In the genomic region with DNA sequence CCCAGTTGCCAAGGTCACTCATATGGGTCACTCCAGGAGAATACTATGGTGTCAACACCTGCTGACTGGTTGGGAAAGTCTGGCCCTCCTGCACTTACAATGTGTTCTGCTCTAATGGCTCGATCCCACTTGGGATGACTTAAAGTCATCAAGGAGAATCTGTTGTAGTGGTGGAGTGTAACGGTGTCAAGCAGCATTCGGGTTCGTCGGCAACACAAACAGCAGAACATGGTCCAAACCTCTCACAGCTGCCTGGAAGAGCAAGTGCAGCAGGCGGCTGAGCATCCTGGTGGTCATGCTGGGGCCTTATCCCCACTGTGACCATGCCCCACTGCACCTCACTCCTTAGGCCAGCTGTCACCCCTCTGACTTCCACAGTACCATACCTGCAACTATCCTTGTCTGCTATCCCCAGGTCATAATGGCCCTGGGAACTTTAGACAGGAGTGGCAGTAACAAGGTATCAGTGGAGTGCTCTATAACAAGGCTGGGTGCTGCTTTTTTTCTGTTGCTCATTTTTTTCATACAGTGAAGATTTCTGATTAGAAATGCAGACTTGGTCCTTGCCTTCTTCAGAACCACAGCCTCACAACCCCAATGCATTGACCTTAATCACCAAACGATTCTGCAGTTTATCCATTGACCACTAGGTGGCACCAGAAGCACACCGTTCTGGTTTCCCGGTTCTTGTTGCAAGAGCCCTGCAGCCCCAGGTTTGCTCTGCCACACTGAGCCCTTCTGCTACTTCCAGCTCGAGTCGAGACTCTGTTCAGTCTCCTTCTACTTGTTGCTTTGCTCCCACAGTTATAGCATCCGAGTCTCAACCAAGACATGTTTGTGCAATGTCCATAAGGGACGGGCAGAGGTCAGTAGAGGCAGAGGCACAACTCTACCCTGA, we compare ENCODE assay signal across 9 mouse cellular contexts. TPM values are rescaled to one million over a fixed set of nuclear protein-coding genes. Genes with fewer than 3 reads are reported as not detected.
DNase-seq lines count a peak whose midpoint lies in the region; ATAC-seq lines count a peak whose summit lies in the region.
"Had no signal": no experiment of that assay in that cellular context is flagged by ENCODE, and none has a peak within 500 bp of the region (broad histone marks: within the 10 kb centered on the region; RNA-seq: fewer than 3 reads in every experiment).

No protein-coding gene starts in this region.

- H3K36me3 ChIP-seq in kidney, embryonic 14.5 days (ENCODE audit: control insufficient read depth, insufficient read depth, low read length) = peaks cover 66% of the 10 kb centered on the region
- H3K36me3 ChIP-seq in limb, embryonic 13.5 days = peaks cover 86% of the 10 kb centered on the region

- 0 out of 2 replicates have a peak, but pooled peaks have one; percentile 14 for ATAC-seq in kidney, embryonic 14.5 days (ENCODE audit: low FRiP score, low TSS enrichment)
- 0 out of 2 replicates have a peak, but pooled peaks have one; percentile 14 for ATAC-seq in limb, embryonic 13.5 days (ENCODE audit: low FRiP score, low read depth)
- ATAC-seq in monocyte, adult 5-6 weeks (replicated peaks; ENCODE audit: insufficient number of reproducible peaks, low FRiP score, low TSS enrichment, poor library complexity, severe bottlenecking) = peak; percentile 79

- no peak overlapping the region for H3K27ac ChIP-seq in kidney, embryonic 14.5 days (ENCODE audit: low read depth, low read length)
- no peak overlapping the region for H3K27ac ChIP-seq in limb, embryonic 13.5 days
- H3K27ac ChIP-seq: embryonic facial prominence, embryonic 12.5 days had no signal

- no peaks in the 10 kb centered on the region for H3K27me3 ChIP-seq in kidney, embryonic 14.5 days (ENCODE audit: control insufficient read depth, insufficient read depth, low read length)
- no peaks in the 10 kb centered on the region for H3K27me3 ChIP-seq in limb, embryonic 13.5 days
- H3K27me3 ChIP-seq: embryonic facial prominence, embryonic 12.5 days had no signal

- H3K4me3 ChIP-seq in kidney, embryonic 14.5 days (ENCODE audit: low read length) = no peak overlapping the region
- H3K4me3 ChIP-seq in limb, embryonic 13.5 days = no peak overlapping the region
- H3K4me3 ChIP-seq: embryonic facial prominence, embryonic 12.5 days had no signal

- H3K4me1 ChIP-seq in kidney, embryonic 14.5 days (ENCODE audit: control insufficient read depth, insufficient read depth, low read length) = no peaks in the 10 kb centered on the region
- H3K4me1 ChIP-seq in limb, embryonic 13.5 days = no peaks in the 10 kb centered on the region
- H3K4me1 ChIP-seq: embryonic facial prominence, embryonic 12.5 days had no signal

- H3K4me2 ChIP-seq in kidney, embryonic 14.5 days (replicated peaks; ENCODE audit: low read depth, low read length) = no peak overlapping the region
- no peak overlapping the region for H3K4me2 ChIP-seq in limb, embryonic 13.5 days (replicated peaks)
- H3K4me2 ChIP-seq: embryonic facial prominence, embryonic 12.5 days had no signal

- H3K9ac ChIP-seq in kidney, embryonic 14.5 days (ENCODE audit: low read depth, low read length) = no peak overlapping the region
- H3K9ac ChIP-seq in limb, embryonic 13.5 days = no peak overlapping the region
- H3K9ac ChIP-seq: embryonic facial prominence, embryonic 12.5 days had no signal

- H3K9me3 ChIP-seq in kidney, embryonic 14.5 days (ENCODE audit: control insufficient read depth, low read length) = no peaks in the 10 kb centered on the region
- no peaks in the 10 kb centered on the region for H3K9me3 ChIP-seq in limb, embryonic 13.5 days
- H3K9me3 ChIP-seq: embryonic facial prominence, embryonic 12.5 days had no signal

- DNase-seq in B cell, adult 2 months = peak; percentile 79 to 81
- peak; percentile 61 for DNase-seq in adrenal gland, adult 8-10 months
- DNase-seq in embryo, embryonic 10.5 days (ENCODE audit: low spot score) = peak; percentile 92
- DNase-seq in gastrocnemius, postnatal 4 days (ENCODE audit: low spot score in 2 of 2) = peak; percentile 37 to 69
- DNase-seq in spleen, postnatal 36 days (ENCODE audit: low spot score in 2 of 2) = peak; percentile 40 to 61

- 60% methylated on average over 13 of the region's 13 CpGs for WGBS in kidney, embryonic 14.5 days
- 59% methylated on average over 13 of the region's 13 CpGs for WGBS in limb, embryonic 13.5 days

RNA-seq across cellular contexts. Expression of gene Slc6a3, which starts 23.5 kb away (rescaled TPM):
- under 1 TPM in 1 of 4 experiments, not detected in 3; 0.15 TPM for total RNA-seq in adrenal gland, adult 8-10 months (2022)
- not detected for total RNA-seq in gastrocnemius, postnatal 4 days (2021)
- polyA plus RNA-seq in kidney, embryonic 14.5 days (2014; fragmentation: Nextera tagmentation; extraction: Ambion mirVana) = not detected in 2 replicates
- 0.11 and 0.13 TPM in 2 replicates for polyA plus RNA-seq in limb, embryonic 13.5 days (2015; fragmentation: Nextera tagmentation; extraction: Ambion mirVana)
- not detected in 3 replicates for total RNA-seq in monocyte, adult 5-6 weeks (2017)

RNA-seq across cellular contexts. Expression of gene Lpcat1, which starts 46.0 kb away (rescaled TPM):
- 10 to 100 TPM; 16.2 to 26.5 (median 20.5) TPM for total RNA-seq in adrenal gland, adult 8-10 months (2022)
- 10 to 100 TPM; 17.8 to 19.0 TPM for total RNA-seq in gastrocnemius, postnatal 4 days (2021)
- 39.8 and 45.0 TPM in 2 replicates for polyA plus RNA-seq in kidney, embryonic 14.5 days (2014; fragmentation: Nextera tagmentation; extraction: Ambion mirVana)
- 53.0 and 53.6 TPM in 2 replicates for polyA plus RNA-seq in limb, embryonic 13.5 days (2015; fragmentation: Nextera tagmentation; extraction: Ambion mirVana)
- total RNA-seq in monocyte, adult 5-6 weeks (2017) = 10.6 to 13.3 TPM (median 12.6 TPM) in 3 replicates

Comparison
In these comparisons a context has a peak if more than half of its experiments do, and no peak if none do; other contexts are left out.
1. ATAC-seq: peak in every context shown above with its lines; median percentile 79 in monocyte, adult 5-6 weeks; 14 in kidney, embryonic 14.5 days; 14 in limb, embryonic 13.5 days.